Mouse (Mus musculus) hindbrain, embryonic 13.5 days (tissue): ENCODE measurements at regions not wholly inside any gene's neighbourhood (a gene's known extent, or its start where the extent isn't known, plus 50 kb on each side); places are given as distances from the start of the nearest gene placed in this dataset.

Experiments used
- ATAC-seq: fragments of 200-750 bp; cut with Nextera tagmentation; 2 replicates; pipeline ENCODE4 v1.8.0; 2017; ENCODE audit warnings: moderate TSS enrichment; ENCODE audit not compliant: low FRiP score
- H3K27ac ChIP-seq: fragments of 300-500 bp; sonication (generic); 2 replicates; pipeline ENCODE4 v1.5.1; 2015; ENCODE audit warnings: inconsistent platforms, mild to moderate bottlenecking, moderate library complexity
- H3K27me3 ChIP-seq: fragments of 300-500 bp; sonication (generic); 2 replicates; pipeline ENCODE4 v1.6.1; 2015; ENCODE audit warnings: mild to moderate bottlenecking, inconsistent platforms
- H3K36me3 ChIP-seq: fragments of 300-500 bp; sonication (generic); 2 replicates; pipeline ENCODE4 v1.6.1; 2015; ENCODE audit warnings: mild to moderate bottlenecking, inconsistent platforms
- H3K4me1 ChIP-seq: fragments of 300-500 bp; sonication (generic); replicated peaks from 2 replicates; pipeline ENCODE4 v1.6.1; 2015; ENCODE audit warnings: inconsistent platforms
- H3K4me2 ChIP-seq: fragments of 300-500 bp; sonication (generic); 2 replicates; pipeline ENCODE4 v1.6.1; 2015; ENCODE audit warnings: inconsistent platforms, mild to moderate bottlenecking, moderate library complexity
- H3K4me3 ChIP-seq: fragments of 300-500 bp; sonication (generic); 2 replicates; pipeline ENCODE4 v1.5.1; 2015; ENCODE audit warnings: mild to moderate bottlenecking, inconsistent platforms
- H3K9ac ChIP-seq: fragments of 300-500 bp; sonication (generic); 2 replicates; pipeline ENCODE4 v1.6.1; 2015; ENCODE audit warnings: mild to moderate bottlenecking, inconsistent platforms
- H3K9me3 ChIP-seq: fragments of 300-500 bp; sonication (generic); 2 replicates; pipeline ENCODE4 v1.6.1; 2016; ENCODE audit warnings: inconsistent platforms
- WGBS: fragments of 180-500 bp; shearing (Covaris S2); methylation state at CpG from one replicate; pipeline ENCODE4 v1.1.7; 2015; 5-methylcytosine and 5-hydroxymethylcytosine counted together

- no peak overlapping the region for H3K4me2 ChIP-seq
- no peak overlapping the region for H3K4me3 ChIP-seq
- no peaks in the 10 kb centered on the region for H3K9me3 ChIP-seq
- WGBS, result 41% methylated on average over 9 of the region's 9 CpGs
- H3K27me3 ChIP-seq, result no peaks in the 10 kb centered on the region
- no peak overlapping the region for H3K9ac ChIP-seq
- ATAC-seq, result 0 out of 2 replicates have a peak, but pooled peaks have one; percentile 52
- no peaks in the 10 kb centered on the region for H3K36me3 ChIP-seq
- no peak overlapping the region for H3K27ac ChIP-seq
- H3K4me1 ChIP-seq, result peaks cover 12% of the 10 kb centered on the region
These were observed 444.7 kb downstream of the Psat1 start for GRCm38 (mm10) chr19:15502315-15502984.

GRCm38 (mm10) chr19:15495532-15495931 lies 451.6 kb downstream of the Psat1 start:
- Histone ChIP-seq H3K36me3 (no peaks in the 10 kb centered on the region), H3K4me1 (no peaks in the 10 kb centered on the region), H3K4me2 (no peak overlapping the region), H3K9ac (no peak overlapping the region), H3K27ac (no peak overlapping the region), H3K4me3 (no peak overlapping the region), H3K27me3 (no peaks in the 10 kb centered on the region), H3K9me3 (no peaks in the 10 kb centered on the region)
- WGBS, result 79% methylated on average over 1 of the region's 1 CpGs
- ATAC-seq, result no peak

- 92% methylated on average over 5 of the region's 5 CpGs for WGBS
- no peak overlapping the region for H3K4me3 ChIP-seq
- no peaks in the 10 kb centered on the region for H3K27me3 ChIP-seq
- no peak overlapping the region for H3K9ac ChIP-seq
- H3K9me3 ChIP-seq, result no peaks in the 10 kb centered on the region
- no peaks in the 10 kb centered on the region for H3K36me3 ChIP-seq
- no peak overlapping the region for H3K4me2 ChIP-seq
- no peaks in the 10 kb centered on the region for H3K4me1 ChIP-seq
- ATAC-seq, result no peak
- no peak overlapping the region for H3K27ac ChIP-seq
These were observed 459.6 kb downstream of the Psat1 start for GRCm38 (mm10) chr19:15487576-15487975.

GRCm38 (mm10) chr19:15481605-15482004 lies 465.5 kb downstream of the Psat1 start:
- Histone ChIP-seq H3K4me3 (no peak overlapping the region), H3K9ac (no peak overlapping the region), H3K4me2 (no peak overlapping the region), H3K9me3 (no peaks in the 10 kb centered on the region), H3K27ac (peak overlapping the region; percentile 37; the same call in 1 of the 2 replicates), H3K4me1 (no peaks in the 10 kb centered on the region), H3K36me3 (no peaks in the 10 kb centered on the region), H3K27me3 (no peaks in the 10 kb centered on the region)
- no peak for ATAC-seq
- 20% methylated on average over 8 of the region's 8 CpGs for WGBS

GRCm38 (mm10) chr19:15469541-15469940 lies 477.6 kb downstream of the Psat1 start:
- H3K4me2 ChIP-seq, result no peak overlapping the region
- no peak for ATAC-seq
- no peaks in the 10 kb centered on the region for H3K27me3 ChIP-seq
- H3K4me1 ChIP-seq, result peaks cover 5% of the 10 kb centered on the region
- no peak overlapping the region for H3K27ac ChIP-seq
- no peak overlapping the region for H3K9ac ChIP-seq
- H3K9me3 ChIP-seq, result no peaks in the 10 kb centered on the region
- H3K36me3 ChIP-seq, result no peaks in the 10 kb centered on the region
- H3K4me3 ChIP-seq, result no peak overlapping the region
- WGBS, result 89% methylated on average over 10 of the region's 10 CpGs

GRCm38 (mm10) chr19:15466713-15467112 lies 480.4 kb downstream of the Psat1 start:
- H3K4me2 ChIP-seq, result no peak overlapping the region
- no peak overlapping the region for H3K9ac ChIP-seq
- H3K9me3 ChIP-seq, result no peaks in the 10 kb centered on the region
- no peak overlapping the region for H3K4me3 ChIP-seq
- ATAC-seq, result no peak
- WGBS, result 92% methylated on average over 8 of the region's 8 CpGs
- H3K36me3 ChIP-seq, result no peaks in the 10 kb centered on the region
- H3K4me1 ChIP-seq, result peaks cover 5% of the 10 kb centered on the region
- no peak overlapping the region for H3K27ac ChIP-seq
- H3K27me3 ChIP-seq, result no peaks in the 10 kb centered on the region

GRCm38 (mm10) chr19:15465063-15465760 lies 481.9 kb downstream of the Psat1 start:
- 0 out of 2 replicates have a peak, but pooled peaks cover under 1% of the 10 kb centered on the region for H3K27me3 ChIP-seq
- no peak overlapping the region for H3K4me2 ChIP-seq
- H3K4me3 ChIP-seq, result no peak overlapping the region
- H3K4me1 ChIP-seq, result peaks cover 5% of the 10 kb centered on the region
- no peaks in the 10 kb centered on the region for H3K36me3 ChIP-seq
- H3K9ac ChIP-seq, result no peak overlapping the region
- 50% methylated on average over 9 of the region's 9 CpGs for WGBS
- H3K27ac ChIP-seq, result no peak overlapping the region
- no peaks in the 10 kb centered on the region for H3K9me3 ChIP-seq
- no peak for ATAC-seq

- Histone ChIP-seq H3K4me3 (no peak overlapping the region), H3K9ac (no peak overlapping the region), H3K27me3 (0 out of 2 replicates have a peak, but pooled peaks cover 4% of the 10 kb centered on the region), H3K4me1 (peaks cover 9% of the 10 kb centered on the region), H3K9me3 (no peaks in the 10 kb centered on the region), H3K36me3 (no peaks in the 10 kb centered on the region), H3K27ac (no peak overlapping the region), H3K4me2 (no peak overlapping the region)
- ATAC-seq, result no peak
- 21% methylated on average over 4 of the region's 4 CpGs for WGBS
These were observed 489.3 kb downstream of the Psat1 start for GRCm38 (mm10) chr19:15457793-15458192.

GRCm38 (mm10) chr19:15456943-15457735 lies 490.0 kb downstream of the Psat1 start:
- Histone ChIP-seq H3K27ac (no peak overlapping the region), H3K9me3 (no peaks in the 10 kb centered on the region), H3K9ac (no peak overlapping the region), H3K36me3 (no peaks in the 10 kb centered on the region), H3K27me3 (0 out of 2 replicates have a peak, but pooled peaks cover 4% of the 10 kb centered on the region), H3K4me2 (no peak overlapping the region), H3K4me1 (peaks cover 9% of the 10 kb centered on the region), H3K4me3 (no peak overlapping the region)
- 59% methylated on average over 9 of the region's 9 CpGs for WGBS
- no peak for ATAC-seq

GRCm38 (mm10) chr19:15448989-15449388 lies 498.1 kb downstream of the Psat1 start:
- no peak for ATAC-seq
- H3K27me3 ChIP-seq, result no peaks in the 10 kb centered on the region; the same call in 1 of the 2 replicates
- H3K4me2 ChIP-seq, result no peak overlapping the region
- no peaks in the 10 kb centered on the region for H3K36me3 ChIP-seq
- H3K9me3 ChIP-seq, result no peaks in the 10 kb centered on the region
- H3K27ac ChIP-seq, result no peak overlapping the region
- no peak overlapping the region for H3K4me3 ChIP-seq
- H3K9ac ChIP-seq, result no peak overlapping the region
- H3K4me1 ChIP-seq, result no peaks in the 10 kb centered on the region
- WGBS, result 76% methylated on average over 5 of the region's 5 CpGs

- 82% methylated on average over 5 of the region's 5 CpGs for WGBS
- no peak overlapping the region for H3K27ac ChIP-seq
- H3K4me3 ChIP-seq, result no peak overlapping the region
- no peak overlapping the region for H3K4me2 ChIP-seq
- no peaks in the 10 kb centered on the region for H3K27me3 ChIP-seq
- H3K9me3 ChIP-seq, result no peaks in the 10 kb centered on the region
- no peaks in the 10 kb centered on the region for H3K36me3 ChIP-seq
- ATAC-seq, result no peak
- no peaks in the 10 kb centered on the region for H3K4me1 ChIP-seq
- no peak overlapping the region for H3K9ac ChIP-seq
These were observed 515.3 kb downstream of the Psat1 start for GRCm38 (mm10) chr19:15431798-15432197.

- Histone ChIP-seq H3K9me3 (no peaks in the 10 kb centered on the region), H3K27me3 (no peaks in the 10 kb centered on the region), H3K4me3 (no peak overlapping the region), H3K27ac (no peak overlapping the region), H3K36me3 (no peaks in the 10 kb centered on the region), H3K9ac (no peak overlapping the region), H3K4me2 (no peak overlapping the region), H3K4me1 (no peaks in the 10 kb centered on the region)
- 78% methylated on average over 3 of the region's 3 CpGs for WGBS
- ATAC-seq, result no peak
These were observed 525.8 kb downstream of the Psat1 start for GRCm38 (mm10) chr19:15421311-15421710.
